Mouse (Mus musculus): Measurements from ENCODE around the gene Cntrob.

The Cntrob gene

DNA sequence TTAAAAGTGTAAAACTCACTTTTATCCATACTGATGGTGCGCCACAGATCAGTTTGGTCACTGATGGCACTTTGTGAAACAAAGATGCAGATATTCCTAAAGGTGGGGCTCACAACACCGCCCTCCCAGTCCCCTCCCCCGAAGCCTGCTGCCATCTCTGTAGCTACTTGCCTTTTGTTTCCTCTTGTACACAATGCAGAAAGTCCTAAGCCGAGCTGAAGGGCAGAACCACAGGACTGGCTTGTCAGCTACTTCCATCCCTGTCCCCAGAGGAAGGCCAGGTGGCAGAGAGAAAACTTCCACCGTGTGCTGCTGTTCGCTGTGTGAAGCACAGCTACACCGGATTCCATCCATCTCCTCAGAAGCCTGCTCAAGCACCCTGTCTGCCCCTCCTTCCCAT is 25.3 kb downstream of the Cntrob start:
- no peak for DNase-seq (ENCODE audit: low spot score)

DNA sequence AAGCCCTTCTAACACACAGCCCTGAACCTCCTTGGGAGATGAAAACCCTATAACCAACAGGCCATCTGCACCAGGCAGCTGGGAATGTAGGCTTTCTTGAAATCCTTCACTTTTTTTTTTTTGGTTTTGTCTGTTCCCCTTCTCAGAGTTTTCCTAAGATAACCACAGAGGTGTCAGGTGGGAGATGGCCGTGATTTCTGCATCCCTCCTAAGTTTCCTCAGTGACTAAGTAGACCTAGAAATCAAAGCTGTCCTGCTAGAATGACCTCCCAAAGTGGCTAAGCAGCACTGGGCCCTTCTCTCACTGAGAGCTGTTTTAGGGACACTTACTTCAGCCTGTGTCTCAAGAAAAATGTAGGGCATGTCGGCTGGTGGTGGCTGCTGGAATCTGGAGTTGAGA is 25.8 kb downstream of the Cntrob start:
- no peak for DNase-seq (ENCODE audit: low spot score)

DNA sequence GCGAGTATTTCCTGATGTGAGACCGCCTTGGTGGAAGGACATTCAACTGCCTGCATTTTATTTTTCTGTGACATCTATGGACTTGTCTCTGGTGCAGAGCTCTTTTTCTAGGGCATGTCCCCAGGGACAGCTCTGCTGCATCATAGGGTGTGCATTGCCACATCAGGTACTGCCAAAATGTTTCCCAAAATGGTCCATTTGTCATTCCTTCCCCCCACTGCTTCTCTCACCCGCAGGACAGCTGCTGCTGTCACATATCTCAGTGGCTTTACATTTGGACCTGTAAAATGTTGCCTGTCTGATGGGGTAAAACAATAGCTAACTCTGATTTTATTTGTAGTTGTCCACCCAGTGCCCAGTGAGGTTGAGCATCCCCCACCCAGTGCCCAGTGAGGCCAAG is 28.3 kb downstream of the Cntrob start:
- no peak for DNase-seq (ENCODE audit: low spot score)

DNA sequence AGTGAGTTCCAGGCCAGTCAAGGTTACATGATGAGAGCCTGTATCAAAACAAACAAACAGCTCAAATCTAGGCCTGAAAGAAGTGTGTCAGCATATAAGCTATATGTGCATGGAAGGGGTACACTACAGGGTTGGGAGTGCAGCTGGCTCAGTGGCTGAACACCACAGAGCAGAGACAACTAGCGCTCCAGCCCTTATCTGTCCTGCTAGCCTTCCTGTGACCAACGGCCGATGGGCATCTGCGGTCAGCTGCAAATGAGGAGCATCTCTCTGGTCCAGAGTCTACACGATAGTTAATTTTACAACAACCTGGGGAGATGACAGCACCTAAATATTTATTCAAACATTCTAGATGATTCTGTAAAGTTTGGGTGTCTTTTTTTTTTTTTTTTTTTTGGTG is 32.5 kb downstream of the Cntrob start:
- no peak for DNase-seq (ENCODE audit: low spot score)

DNA sequence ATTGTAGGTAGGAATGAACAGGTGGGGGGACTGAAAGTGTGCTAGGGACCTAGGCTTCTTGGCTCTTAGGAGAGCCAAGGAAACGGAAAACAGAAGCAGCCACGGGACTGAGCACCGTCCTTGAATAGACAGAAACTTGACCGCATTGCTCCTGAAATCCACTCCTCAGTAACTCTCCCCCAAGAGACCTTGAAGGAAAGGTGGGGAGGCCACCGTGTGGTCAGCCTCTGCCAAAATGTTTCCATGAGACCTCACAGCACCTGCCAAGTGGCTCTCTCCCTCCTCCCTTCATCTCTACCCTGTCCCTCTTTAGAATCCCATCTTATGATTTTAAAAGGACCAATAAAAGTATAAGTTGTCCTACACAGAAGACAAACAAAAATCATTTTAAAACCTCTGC is 46.3 kb downstream of the Cntrob start:
- no peak for DNase-seq (ENCODE audit: low spot score)

DNA sequence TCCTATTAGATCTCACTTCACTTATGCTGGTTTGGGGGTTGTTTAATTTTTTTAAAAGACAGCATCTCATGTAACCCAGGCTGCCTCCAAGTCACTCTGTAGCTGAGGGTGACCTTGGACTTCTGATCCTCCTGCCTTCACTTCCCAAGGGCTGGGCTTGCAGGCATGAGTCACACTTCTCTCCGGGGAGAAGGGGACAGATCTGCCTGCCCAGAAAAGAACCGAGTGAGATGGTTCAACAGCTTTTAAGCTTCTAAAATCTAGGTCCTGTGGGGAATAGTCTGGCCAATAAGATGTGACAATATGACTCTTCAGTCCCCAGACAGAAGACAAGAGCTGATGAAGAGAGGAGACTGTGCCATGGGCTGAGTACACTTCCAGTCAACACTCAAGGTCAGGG is 47.5 kb downstream of the Cntrob start:
- DNase-seq (ENCODE audit: low spot score), result no peak

DNA sequence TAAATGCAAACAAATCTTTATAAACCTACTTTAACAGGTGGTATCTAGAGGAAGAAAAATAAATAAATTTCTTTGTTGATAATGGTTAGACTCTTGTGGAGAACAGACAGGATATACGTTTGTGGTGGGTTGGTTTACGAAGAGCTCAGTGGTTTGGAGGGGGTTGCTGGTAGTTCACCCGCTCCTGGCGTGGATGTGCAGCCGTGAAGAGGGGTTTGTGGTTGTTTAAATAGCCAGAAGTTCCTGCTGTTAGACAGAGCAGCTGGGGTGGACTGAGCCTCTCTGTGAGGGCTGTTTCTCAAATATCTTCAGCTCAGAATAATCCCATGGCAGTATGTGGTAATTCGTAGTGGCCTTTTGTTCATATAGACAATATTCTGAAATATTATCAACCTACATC is 47.9 kb downstream of the Cntrob start:
- DNase-seq (ENCODE audit: low spot score), result no peak

DNA sequence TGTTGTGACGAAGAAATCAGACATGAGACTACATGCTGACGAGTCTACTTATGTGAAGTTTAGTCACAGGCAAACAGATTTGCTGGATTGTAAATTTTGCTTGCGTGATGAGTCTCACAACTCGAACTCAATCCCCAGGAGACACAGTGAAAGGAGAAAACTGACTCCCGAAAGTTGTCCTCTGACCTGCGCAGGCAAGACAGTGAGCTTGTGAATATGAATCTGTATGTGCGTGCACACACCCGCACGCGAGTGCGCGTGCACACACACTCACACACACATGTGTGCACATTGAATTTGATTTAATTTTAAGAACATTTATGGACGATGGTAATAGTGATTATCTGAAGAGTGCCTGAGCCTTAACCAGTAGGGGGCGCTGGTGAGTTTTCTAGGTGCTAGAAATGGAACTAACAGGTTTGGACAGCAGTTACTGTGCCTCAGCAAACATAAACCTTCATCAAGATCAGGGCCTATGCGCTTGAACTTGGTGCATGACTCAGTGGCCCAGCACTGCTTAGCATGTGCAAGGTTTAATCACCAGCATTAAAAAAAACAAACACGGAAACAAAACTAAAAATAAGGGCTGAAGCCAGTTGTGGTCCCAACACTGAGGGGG is 51.3 kb downstream of the Cntrob start:
- peak; percentile 88 for DNase-seq (ENCODE audit: low spot score)

DNA sequence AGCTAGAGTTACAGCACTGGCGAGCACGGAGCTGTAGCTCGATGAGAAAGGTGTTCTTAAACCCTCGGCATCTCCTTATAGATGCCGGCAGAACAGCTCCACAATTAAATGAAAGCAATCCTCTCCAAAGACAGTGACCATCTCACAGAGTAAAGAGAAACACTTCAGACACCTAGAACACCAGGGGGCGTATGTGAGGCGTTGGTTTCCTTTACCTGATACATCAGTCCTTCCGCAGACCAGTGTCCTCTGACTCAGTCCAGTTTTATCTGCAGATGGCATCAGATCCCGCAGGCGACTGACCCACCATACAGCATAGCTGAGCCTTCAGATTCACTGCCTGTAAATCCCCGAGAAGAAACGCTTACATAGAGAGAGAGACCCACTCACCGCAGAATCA is 54.0 kb downstream of the Cntrob start:
- DNase-seq (ENCODE audit: low spot score), result peak; percentile 72

DNA sequence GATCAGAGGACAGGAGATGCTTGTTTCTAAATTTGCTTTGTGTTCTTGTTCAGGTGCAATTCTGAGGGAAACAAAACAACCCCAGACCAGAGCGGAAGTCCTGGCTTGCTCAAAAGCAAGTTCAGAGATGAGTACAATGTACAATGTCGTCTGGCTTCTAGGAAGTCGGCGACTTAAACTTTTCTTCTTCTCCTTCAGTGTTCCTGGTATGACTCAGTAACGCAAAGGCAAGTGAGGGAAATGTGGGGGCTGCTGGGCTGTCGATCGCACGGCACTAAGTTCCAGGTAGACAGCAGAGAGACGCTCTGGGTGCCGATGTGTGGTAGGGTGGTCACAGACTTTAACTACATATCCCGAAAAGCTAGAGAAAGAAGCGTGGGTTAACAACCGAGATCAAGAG is 55.5 kb downstream of the Cntrob start:
- no peak for DNase-seq (ENCODE audit: low spot score)

DNA sequence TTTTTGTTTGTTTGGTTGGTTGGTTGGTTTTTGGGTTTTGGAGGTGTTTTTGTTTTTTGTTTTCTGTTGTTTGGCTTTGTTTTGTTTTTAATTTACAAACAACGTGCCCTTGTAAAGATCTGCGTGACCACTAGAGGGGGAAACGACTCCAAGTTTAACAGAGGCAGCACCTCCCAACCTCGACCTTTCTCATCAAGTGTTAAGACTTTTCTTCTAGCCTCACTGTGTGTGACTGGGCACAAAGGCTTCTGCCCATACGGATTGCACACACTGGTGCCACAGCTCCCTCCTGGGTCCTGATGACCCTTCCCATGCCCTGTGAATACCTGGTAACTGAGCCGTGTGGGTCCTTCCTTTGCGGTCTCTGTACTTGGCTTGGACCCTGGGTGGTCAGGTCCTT is 56.2 kb downstream of the Cntrob start:
- peak; percentile 70 for DNase-seq (ENCODE audit: low spot score)

DNA sequence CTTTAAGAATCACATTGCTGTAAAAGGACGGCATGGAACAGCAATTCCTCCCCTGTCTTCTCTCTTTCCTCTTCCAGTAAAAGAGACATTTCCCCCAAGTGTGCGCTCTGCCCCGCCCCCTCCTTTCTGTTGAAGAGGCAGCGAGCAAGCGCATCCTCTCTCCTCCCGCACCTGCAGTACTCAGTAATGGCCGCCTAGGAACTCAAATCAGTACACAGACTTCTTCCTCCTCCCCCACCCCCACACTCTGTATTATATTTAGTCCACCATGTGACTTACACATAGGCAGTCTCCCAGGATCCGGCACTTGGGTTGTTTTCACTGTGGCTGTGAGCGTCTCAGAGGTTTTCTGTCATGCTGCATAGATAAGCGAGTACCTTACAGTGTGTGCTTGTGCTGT is 57.3 kb downstream of the Cntrob start:
- DNase-seq (ENCODE audit: low spot score), result no peak

DNA sequence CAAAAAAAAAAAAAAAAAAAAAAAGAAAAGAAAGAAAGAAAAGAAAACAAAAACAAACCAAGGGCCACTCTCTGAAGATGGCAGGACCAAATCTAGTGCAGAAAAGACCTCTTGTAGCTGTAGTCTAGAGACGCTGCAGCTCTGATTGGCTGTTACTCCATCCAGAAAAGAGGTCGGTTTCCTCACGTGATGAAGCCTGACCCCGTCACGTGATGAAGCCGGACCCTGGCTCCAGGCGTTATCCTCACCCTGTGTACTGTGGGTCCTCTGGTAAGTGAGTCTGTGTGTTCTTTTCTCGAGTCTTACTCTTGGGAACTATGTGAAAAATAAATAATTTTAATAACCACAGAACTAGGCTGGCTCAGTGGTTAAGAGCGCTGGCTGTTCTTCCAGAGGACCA is 58.2 kb downstream of the Cntrob start:
- no peak for DNase-seq (ENCODE audit: low spot score)

DNA sequence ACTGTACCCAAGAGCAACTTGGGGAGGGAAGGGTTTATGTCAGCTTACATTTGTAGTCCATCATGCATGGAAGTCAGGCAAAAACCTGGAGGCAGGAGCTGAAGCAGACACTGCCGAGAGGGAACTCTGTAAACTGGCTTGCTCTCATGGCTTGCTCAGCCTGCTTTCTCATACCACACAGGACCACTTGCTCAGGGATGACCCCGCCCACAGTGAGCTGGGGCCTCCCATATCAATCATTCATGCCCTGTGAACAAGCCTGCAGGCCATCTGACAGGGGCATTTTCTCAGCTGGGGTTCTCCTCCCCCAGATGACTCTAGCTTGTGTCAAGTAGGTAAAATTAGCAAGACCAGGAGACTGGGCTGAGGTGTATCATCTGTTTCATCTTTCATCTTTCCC is 59.3 kb downstream of the Cntrob start:
- no peak for DNase-seq (ENCODE audit: low spot score)

DNA sequence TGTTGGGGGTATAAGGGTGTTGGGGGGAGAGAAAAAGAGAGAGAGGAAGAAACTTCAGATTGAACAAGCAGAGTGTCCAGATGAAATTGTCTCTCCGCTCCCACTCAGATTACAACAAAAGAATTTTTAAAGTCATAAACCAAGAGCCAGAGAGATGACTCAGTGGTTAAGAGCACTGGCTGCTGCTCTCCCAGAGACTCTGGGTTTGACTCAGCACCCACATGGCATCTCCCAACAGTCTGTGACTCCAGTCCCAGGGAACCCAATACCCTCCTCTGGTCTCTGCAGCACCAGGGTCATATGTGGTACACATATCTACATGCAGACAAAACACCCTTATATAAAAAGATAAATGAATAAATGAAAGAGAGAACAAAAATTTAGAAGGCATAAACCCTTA is 63.5 kb downstream of the Cntrob start:
- DNase-seq (ENCODE audit: low spot score), result no peak

DNA sequence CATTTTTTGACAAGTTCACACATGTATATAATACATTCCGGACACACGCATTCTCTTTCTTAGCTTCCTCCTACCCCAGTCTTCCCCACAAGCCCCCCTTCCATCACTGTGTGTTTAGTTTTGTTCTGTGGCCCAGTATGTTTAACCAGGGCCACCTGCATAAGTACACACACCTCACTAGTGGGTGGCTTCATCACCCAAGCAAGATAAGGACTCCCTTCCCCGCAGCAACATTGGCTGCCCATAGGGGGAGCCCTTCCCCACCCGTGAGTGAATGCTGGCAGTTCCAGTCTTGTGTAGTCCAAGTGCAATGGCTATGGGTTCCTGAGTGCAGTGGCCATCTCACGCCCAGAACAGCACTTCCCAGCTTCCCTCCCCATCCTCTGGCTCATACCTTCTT is 65.3 kb downstream of the Cntrob start:
- peak; percentile 63 for DNase-seq (ENCODE audit: low spot score)

DNA sequence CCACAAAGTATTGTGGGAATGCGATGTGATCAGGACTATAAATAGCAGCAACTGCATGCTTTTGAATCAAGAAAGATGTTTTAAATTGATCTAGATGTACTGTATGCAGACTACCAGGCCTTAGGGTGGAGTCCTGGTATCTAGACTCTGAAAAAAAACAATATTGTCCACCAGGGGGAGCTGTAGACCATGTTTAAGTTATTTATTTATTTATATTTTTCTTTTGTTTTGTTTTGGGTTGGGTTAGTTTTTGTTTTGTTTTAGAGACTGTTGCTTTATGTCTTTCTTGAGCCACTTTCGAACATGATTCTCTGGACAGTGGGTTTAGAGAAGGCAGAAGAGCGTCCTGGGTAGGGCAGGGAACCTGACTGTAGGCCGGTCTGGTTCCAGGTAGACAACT is 65.8 kb downstream of the Cntrob start:
- DNase-seq (ENCODE audit: low spot score), result peak; percentile 78

DNA sequence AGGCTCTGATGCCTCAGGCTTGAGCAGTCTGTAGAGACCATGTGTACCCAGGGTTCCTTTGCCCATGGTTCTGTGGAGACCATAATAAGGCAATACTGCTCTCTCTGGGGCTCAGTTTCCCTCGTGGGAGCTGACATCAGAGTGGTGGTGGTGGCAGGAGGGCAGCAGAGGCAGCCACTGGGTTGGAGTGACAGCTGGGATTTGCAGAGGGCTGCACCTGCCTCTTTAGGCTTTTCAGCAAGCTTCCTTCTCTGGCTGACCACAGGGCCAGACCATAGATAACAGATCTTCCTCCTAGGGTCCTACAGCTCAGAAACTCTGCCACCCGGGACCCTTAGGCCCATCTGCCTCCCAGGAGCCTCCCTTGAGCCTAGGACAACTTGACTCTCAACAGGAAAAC is 66.5 kb downstream of the Cntrob start:
- DNase-seq (ENCODE audit: low spot score), result no peak

DNA sequence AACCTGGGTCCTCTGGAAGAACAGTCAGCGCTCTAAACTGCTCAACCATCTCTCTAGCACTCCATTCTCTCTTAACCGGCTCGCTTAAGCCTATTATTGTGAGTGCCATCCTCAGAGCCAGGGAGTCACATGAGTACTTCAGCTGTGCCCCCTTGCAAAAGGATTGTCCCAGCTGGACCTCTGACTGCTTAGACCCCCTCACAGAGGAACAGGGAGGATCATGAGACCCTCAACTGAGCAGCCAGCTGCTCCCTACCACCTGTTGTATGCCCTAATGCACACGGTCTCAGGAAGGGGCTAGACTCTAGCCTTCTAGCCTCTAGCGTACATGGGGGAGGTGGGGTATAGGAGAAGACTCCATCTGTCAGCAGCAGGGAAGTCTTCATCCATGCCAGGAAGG is 68.8 kb downstream of the Cntrob start:
- DNase-seq (ENCODE audit: low spot score), result no peak

DNA sequence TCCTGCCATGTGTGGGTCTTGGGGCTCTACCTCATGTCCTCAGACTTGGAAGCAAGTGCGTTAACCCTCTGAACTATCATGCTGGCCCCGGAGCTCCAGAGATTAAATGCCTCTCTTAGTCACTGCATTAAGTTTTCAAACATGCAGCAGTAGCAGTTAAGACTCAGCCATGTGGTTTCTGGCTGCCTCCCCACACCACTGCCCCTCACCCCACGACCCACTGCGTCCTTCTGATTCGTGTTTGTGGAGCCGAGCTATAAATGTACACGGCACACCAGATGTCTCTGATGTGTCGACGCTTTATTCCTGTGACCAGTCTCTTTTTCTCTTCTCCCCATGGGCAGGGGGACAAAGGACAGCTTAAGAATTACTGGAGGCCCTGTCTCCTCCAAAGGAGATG is 70.4 kb downstream of the Cntrob start:
- no peak for DNase-seq (ENCODE audit: low spot score)

DNA sequence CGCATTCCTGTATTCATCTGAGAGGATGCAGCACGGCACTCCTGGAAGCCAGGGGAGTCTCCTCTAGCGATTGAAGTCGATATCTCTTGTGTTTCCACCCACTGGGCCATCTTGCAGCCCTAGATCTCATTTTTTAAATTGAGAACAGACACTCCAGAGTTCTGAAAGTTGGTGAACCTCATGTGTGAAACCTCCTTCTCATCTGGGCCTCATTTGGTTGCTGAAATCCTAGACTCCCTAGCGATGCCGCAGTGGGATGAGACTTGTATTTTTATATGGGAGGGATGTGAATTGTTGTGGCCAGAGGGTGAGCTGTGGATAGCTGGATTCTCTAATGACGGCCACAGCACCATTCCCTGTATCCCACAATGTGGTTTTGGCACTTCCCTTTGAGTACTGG is 71.6 kb downstream of the Cntrob start:
- no peak for DNase-seq (ENCODE audit: low spot score)

DNA sequence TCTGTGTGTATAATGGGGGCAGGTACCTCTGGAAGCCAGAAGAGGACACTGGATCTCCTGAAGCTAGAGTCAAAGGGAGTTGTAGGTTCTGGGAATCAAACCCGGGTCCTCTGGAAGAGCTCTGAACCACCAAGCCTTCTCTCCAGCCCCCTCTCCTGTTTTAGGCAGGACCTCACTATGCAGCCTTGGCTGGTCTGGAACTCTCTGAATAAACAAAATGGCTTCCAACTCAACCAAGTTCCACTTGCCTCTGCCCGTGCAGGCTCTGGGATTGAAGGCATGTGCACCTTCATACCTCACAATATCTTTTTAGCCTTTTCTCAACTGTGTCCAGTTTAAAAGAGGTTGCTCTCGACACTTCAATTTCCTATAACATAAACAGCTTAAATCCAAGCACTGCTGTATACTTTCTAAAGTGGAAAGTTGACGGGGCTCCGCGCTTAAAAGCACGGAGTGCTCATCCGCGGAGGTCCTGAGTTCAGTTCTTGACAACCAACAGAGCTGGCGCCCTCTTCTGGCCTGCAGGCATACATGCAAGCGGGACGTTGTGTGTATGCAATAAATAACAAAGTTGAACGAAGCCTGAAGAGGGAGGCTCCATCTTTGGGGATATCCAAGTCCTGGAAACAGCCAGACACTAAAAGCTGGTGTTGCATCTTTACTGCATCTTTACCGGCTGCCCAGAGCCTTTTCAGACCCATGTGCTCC is 72.3 kb downstream of the Cntrob start:
- no peak for DNase-seq (ENCODE audit: low spot score)

DNA sequence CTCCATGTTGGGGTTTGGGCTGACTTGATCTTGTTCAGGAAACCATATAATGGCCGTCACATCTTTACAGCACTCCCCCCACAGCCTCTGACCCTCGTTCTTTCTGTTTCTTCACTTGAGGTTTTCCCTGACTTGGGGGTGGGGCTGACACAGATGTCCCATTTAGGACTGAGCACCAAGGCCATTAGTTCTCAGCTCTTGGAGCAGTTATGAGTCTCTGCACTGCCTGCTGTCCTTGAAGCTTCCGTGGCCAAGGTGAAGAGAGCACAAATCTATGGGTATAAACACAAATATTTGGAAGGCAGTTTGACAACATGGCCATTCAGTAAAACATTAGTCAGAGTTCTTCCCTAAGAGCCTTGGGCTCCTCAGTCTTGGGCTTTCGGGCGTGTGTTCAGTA is 73.5 kb downstream of the Cntrob start:
- no peak for DNase-seq (ENCODE audit: low spot score)

All from adipocyte (in vitro differentiated cells).